Mouse (Mus musculus): ENCODE data around the gene Ptprn2.

- TF ChIP-seq CTCF (IDR thresholded peaks at IDR 0.05; ENCODE audit: borderline replicate concordance, insufficient read depth, low read depth, low read length) (no peak), POLR2A (IDR thresholded peaks at IDR 0.05; ENCODE audit: borderline replicate concordance, insufficient read depth, low read length) (no peak)
Observed at GRCm38 (mm10) chr12:117158950-117159668, 673.6 kb downstream of the Ptprn2 start.
